Mouse (Mus musculus): ENCODE data around the gene Rusc2. TPM values are rescaled to one million over a fixed set of nuclear protein-coding genes. Genes with fewer than 3 reads are reported as not detected.
A peak's percentile ranks its signal among the peaks of the same experiment; 100 is the strongest.

The Rusc2 gene
- polyA plus RNA-seq, 1 experiment from 2014 or later = 15.7 TPM

DNA sequence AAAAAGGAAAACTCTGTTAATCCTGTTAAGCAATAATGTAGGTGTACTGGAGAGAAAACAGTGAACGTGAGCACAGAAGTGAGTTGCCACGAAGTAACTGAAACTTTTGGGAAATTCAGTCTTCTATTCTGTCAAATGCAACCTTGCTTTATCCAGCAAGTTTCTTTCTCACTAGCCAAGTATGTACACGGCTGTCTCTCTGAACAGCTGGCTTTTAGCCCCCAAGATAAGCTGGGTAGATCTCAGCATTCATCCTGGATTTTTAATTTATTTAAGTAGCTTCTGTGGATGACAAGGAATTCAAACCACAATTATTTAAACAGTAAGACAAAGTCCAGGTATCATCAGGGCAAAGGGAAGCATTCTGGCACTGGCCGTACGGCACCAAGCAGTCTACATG is 14.5 kb upstream of the Rusc2 start:
- Histone ChIP-seq H3K4me2 (replicated peaks) (no peak overlapping the region), H3K9ac (no peak overlapping the region), H3K9me3 (no peaks in the 10 kb centered on the region), H3K4me3 (no peak overlapping the region), H3K4me1 (no peaks in the 10 kb centered on the region), H3K36me3 (no peaks in the 10 kb centered on the region), H3K27ac (no peak overlapping the region), H3K27me3 (no peaks in the 10 kb centered on the region)
- 80% methylated on average over 5 of the region's 5 CpGs for WGBS
- no peak for ATAC-seq (ENCODE audit: insufficient number of reproducible peaks, insufficient read depth, low FRiP score, low TSS enrichment)

DNA sequence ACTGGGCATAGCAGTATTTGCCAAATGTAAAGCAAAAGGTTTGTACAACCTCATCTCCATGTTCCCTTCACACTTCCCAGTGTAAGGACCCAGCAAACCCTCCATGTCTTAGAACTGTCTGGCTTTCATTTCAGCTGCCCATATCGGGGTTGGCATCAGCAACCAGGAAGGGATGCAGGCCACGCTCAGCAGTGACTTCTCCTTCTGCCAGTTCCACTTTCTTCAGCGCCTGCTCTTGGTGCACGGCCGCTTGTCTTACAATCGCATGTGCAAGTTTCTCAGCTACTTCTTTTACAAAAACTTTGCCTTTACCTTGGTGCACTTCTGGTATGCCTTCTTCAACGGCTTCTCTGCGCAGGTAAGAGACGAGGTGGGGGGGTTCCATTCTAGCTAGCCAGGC is 14.0 kb upstream of the Rusc2 start:
- ATAC-seq (ENCODE audit: insufficient number of reproducible peaks, insufficient read depth, low FRiP score, low TSS enrichment) = no peak
- Histone ChIP-seq H3K4me3 (no peak overlapping the region), H3K36me3 (no peaks in the 10 kb centered on the region), H3K27ac (no peak overlapping the region), H3K4me1 (no peaks in the 10 kb centered on the region), H3K27me3 (no peaks in the 10 kb centered on the region), H3K4me2 (replicated peaks) (no peak overlapping the region), H3K9me3 (no peaks in the 10 kb centered on the region), H3K9ac (no peak overlapping the region)
- WGBS = 91% methylated on average over 9 of the region's 9 CpGs

DNA sequence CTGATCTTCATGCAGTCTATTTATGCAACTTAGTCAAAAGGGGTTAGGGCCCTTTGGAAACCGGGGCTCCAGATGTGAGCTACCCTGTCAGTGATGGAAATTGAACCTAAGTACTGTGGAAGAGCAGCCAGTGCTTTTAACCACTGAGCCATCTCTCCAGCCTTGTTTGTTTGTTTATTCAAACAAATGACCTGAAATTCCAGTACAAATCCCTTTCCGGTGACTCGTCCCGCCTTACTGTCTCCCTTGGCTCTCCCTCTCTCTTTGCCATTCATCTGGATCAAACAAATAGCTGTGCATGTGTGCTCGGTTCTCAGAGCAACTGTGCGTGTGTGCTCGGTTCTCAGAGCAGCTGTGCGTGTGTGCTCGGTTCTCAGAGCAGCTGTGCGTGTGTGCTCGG is 10.4 kb upstream of the Rusc2 start:
- Histone ChIP-seq H3K9me3 (no peaks in the 10 kb centered on the region), H3K27me3 (no peaks in the 10 kb centered on the region), H3K27ac (no peak overlapping the region), H3K4me3 (no peak overlapping the region), H3K36me3 (no peaks in the 10 kb centered on the region), H3K9ac (no peak overlapping the region), H3K4me1 (no peaks in the 10 kb centered on the region), H3K4me2 (replicated peaks) (no peak overlapping the region)
- ATAC-seq (ENCODE audit: insufficient number of reproducible peaks, insufficient read depth, low FRiP score, low TSS enrichment) = no peak
- 66% methylated on average over 11 of the region's 11 CpGs for WGBS

DNA sequence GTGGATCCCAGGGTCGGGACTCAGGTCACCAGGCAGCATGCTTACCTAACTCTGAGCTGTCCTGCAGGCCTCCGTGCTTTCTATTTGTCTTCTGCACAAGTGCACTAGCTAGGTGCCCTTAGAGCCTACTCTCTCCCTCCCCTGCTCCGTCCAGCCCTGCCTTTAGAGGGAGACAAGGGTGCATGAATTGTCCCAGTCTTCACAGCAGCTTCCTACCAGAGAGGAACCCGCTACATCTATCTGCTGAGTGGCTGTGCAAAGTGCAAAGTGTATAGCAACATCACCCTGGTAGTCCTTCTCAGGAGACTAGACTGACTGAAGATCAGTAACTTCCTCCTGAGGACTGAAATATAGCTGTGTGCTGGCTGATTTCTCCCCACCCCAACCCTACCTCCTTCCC is 9.6 kb upstream of the Rusc2 start:
- WGBS = 76% methylated on average over 4 of the region's 4 CpGs
- Histone ChIP-seq H3K4me1 (no peaks in the 10 kb centered on the region), H3K4me3 (no peak overlapping the region), H3K9ac (no peak overlapping the region), H3K27ac (no peak overlapping the region), H3K4me2 (replicated peaks) (no peak overlapping the region), H3K9me3 (no peaks in the 10 kb centered on the region), H3K36me3 (no peaks in the 10 kb centered on the region), H3K27me3 (no peaks in the 10 kb centered on the region)
- ATAC-seq (ENCODE audit: insufficient number of reproducible peaks, insufficient read depth, low FRiP score, low TSS enrichment) = no peak

DNA sequence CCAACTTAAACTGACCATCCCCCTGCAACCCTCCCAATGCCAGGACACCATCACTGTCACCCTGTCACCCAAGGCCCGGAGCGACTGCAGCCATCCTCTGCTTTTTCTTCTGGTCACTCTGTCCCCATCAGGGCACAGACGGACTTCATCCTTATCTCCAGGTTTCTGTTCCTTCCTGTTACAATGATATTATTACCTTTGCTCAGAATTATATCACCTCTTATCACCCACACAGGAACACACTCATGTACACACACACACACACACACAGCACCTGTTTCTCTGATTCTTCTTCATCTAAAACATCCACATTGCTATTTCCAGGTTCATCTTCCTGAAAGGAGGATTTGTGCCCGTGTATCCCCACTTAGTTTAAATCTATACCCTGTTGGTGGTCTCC is 7.5 kb upstream of the Rusc2 start:
- no peak for ATAC-seq (ENCODE audit: insufficient number of reproducible peaks, insufficient read depth, low FRiP score, low TSS enrichment)
- WGBS = 86% methylated on average over 4 of the region's 4 CpGs
- no peak overlapping the region for H3K4me3 ChIP-seq
- no peak overlapping the region for H3K9ac ChIP-seq
- no peak overlapping the region for H3K27ac ChIP-seq
- H3K4me2 ChIP-seq (replicated peaks) = no peak overlapping the region
- H3K9me3 ChIP-seq = no peaks in the 10 kb centered on the region
- no peaks in the 10 kb centered on the region for H3K36me3 ChIP-seq
- no peaks in the 10 kb centered on the region for H3K27me3 ChIP-seq
- no peaks in the 10 kb centered on the region for H3K4me1 ChIP-seq

DNA sequence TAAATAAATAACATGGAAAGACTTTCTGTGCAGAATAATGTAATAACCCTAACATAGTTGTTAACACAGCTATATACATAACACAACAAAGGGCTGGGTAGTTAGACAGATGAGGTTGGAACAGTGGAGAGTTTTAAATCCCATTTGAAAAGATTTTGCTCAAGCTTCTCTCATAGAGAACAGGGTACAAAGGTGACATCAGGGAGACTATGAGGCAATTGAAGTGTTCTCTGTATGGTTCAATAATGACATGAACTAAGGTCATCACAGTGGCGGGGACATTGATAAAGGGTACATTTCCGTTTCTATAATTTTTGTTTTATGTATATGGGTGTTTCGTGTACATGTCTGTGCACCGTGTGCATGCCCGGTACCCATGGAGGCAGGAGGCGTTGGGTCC is 2.2 kb upstream of the Rusc2 start:
- WGBS = 90% methylated on average over 6 of the region's 6 CpGs
- Histone ChIP-seq H3K27ac (no peak overlapping the region), H3K4me3 (no peak overlapping the region), H3K27me3 (peaks cover 7% of the 10 kb centered on the region; the same call in 1 of the 2 replicates), H3K9me3 (no peaks in the 10 kb centered on the region), H3K4me1 (peaks cover 11% of the 10 kb centered on the region; the same call in 1 of the 2 replicates), H3K4me2 (replicated peaks) (no peak overlapping the region), H3K36me3 (no peaks in the 10 kb centered on the region), H3K9ac (no peak overlapping the region)
- ATAC-seq (ENCODE audit: insufficient number of reproducible peaks, insufficient read depth, low FRiP score, low TSS enrichment) = no peak

DNA sequence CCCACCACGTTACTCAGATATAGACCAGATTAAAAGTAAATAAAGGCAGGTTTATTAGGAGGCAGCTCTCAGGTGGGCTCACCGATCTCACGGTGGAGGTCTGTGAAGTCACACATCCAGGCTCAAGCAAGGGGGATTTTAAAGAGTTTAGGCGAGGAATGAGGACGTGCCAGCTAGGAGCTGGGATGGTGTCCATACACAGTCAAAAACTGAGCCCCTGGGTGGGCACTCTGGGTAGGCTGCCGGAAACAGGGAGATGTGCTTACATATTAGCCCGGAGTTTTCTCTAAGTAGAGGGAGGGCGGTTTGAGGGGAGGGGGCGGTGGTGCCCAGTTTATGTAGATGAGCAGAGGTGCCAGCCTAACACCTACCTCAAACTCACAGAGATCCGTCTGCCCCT is 828 bp upstream of the Rusc2 start:
- no peak for ATAC-seq (ENCODE audit: insufficient number of reproducible peaks, insufficient read depth, low FRiP score, low TSS enrichment)
- Histone ChIP-seq H3K27me3 (peaks cover 7% of the 10 kb centered on the region; the same call in 1 of the 2 replicates), H3K4me3 (peak overlapping the region; percentile 72), H3K27ac (no peak overlapping the region), H3K9ac (0 out of 2 replicates have a peak overlapping the region, but pooled peaks have one; percentile 85), H3K36me3 (no peaks in the 10 kb centered on the region), H3K9me3 (no peaks in the 10 kb centered on the region), H3K4me1 (peaks cover 11% of the 10 kb centered on the region; the same call in 1 of the 2 replicates), H3K4me2 (replicated peaks) (peak overlapping the region; percentile 90)
- 65% methylated on average over 10 of the region's 10 CpGs for WGBS

DNA sequence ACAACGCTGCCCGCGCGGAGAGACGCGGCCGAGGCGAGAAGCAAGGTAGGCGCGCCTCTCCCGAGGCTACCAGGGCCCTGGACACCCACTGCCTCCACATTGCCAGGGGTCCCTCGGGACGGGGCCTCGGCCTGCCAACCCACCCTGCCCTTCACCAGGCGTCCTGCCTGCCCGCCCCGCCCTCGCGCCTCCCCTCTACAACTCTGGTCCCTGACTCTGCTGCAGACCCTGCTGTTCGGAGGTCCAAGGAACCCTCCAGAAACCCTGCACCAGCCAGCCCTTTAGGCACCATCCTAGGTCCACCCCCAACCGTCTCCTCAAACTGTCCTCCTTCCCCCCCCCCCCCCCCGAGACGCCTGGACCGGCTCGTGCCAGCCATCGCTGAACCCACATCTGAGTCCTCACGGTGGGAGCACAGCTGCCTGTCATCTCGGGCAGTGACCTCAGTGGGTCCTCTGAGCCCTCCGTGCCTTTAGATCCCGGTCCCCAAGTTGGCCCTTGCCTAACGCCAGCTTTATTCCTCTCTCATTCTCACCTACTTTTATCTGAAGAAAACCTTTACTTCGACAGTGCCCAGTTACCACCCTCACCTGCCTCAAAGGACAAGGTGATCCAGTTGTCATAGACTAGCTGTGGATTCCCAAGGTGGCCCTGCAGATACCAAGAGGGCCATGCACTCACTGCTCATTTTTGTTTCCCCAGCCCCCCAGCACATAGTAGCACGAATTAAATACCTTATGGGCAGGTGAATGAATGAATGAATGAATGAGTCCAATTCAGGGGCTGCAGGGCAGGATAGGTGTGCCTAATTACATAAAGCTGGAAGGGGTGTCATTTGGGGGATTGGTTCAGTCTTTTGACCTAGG is 609 bp downstream of the Rusc2 start:
- H3K4me2 ChIP-seq (replicated peaks) = peak overlapping the region; percentile 90
- H3K9me3 ChIP-seq = no peaks in the 10 kb centered on the region
- H3K4me1 ChIP-seq = peaks cover 11% of the 10 kb centered on the region; the same call in 1 of the 2 replicates
- peaks cover 7% of the 10 kb centered on the region; the same call in 1 of the 2 replicates for H3K27me3 ChIP-seq
- 10% methylated on average over 23 of the region's 33 CpGs for WGBS
- H3K4me3 ChIP-seq = peak overlapping the region; percentile 72
- peak overlapping the region; percentile 85 for H3K9ac ChIP-seq
- 0 out of 2 replicates have a peak overlapping the region, but pooled peaks have one; percentile 36 for H3K27ac ChIP-seq
- no peaks in the 10 kb centered on the region for H3K36me3 ChIP-seq
- ATAC-seq (ENCODE audit: insufficient number of reproducible peaks, insufficient read depth, low FRiP score, low TSS enrichment) = peak; percentile 50

DNA sequence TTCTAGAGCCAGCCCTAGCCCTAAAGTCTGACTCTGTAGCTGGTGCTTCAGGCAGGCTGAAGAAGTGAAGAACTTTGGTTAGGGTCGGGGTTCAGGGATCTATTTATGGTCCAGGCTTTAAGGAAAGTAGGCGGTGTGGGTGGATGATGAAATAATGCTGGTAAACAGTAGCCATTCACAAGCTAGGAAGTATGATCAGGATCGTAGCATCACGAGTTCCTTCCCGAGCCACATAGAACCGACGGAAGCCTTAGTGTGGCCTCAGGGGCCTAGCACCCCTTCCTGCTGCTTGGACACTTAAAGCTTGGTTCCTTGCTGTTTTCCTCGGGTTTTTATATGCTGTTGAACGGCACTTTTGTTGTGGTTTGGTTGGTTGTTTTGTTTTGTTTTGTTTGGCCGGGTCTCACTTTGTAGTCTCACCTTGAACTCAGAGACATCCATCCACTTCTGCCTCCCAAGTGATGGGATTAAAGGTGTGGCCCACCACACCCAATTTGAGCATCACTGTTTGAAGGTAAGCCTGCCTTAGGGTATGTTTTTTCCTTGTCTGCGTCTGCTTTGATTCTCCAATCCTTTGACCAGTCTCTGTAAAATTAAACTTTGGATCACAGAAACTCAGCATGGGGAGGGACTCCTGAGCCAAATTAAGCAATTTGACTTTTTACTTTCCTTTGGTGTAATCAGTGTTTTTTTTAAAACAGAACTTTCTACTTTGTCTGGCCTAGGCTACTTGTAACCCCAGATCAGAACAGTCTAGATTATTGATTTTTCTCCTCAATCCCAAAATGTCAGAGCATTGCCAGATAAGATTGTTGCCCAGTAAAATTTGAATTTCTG is 1.7 kb downstream of the Rusc2 start:
- H3K9me3 ChIP-seq = no peaks in the 10 kb centered on the region
- peaks cover 7% of the 10 kb centered on the region; the same call in 1 of the 2 replicates for H3K27me3 ChIP-seq
- 0 out of 2 replicates have a peak overlapping the region, but pooled peaks have one; percentile 13 for H3K4me2 ChIP-seq (replicated peaks)
- H3K27ac ChIP-seq = no peak overlapping the region
- H3K9ac ChIP-seq = no peak overlapping the region
- H3K36me3 ChIP-seq = no peaks in the 10 kb centered on the region
- H3K4me3 ChIP-seq = no peak overlapping the region
- H3K4me1 ChIP-seq = peaks cover 11% of the 10 kb centered on the region; the same call in 1 of the 2 replicates
- ATAC-seq (ENCODE audit: insufficient number of reproducible peaks, insufficient read depth, low FRiP score, low TSS enrichment) = no peak
- WGBS = 69% methylated on average over 11 of the region's 11 CpGs

DNA sequence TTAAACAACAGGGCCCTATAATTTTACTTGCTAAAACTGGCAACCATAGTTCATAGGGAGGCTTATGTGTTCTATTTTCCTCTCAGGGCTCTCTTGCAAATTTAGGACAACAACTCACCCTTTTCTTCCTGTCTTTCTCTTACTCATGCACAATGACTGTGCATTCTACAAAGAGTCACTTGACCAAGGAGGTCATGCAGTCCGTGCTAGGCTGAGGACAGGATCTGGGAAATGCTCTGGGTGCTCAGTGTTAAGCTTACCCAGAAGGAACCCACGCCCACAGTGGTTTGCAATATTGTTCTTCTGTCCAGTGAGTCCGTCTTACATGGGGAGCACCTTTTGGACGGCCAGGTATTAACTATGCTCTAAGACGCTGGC is 2.3 kb downstream of the Rusc2 start:
- 88% methylated on average over 5 of the region's 5 CpGs for WGBS
- ATAC-seq (ENCODE audit: insufficient number of reproducible peaks, insufficient read depth, low FRiP score, low TSS enrichment) = no peak
- peaks cover 11% of the 10 kb centered on the region; the same call in 1 of the 2 replicates for H3K4me1 ChIP-seq
- no peak overlapping the region for H3K4me2 ChIP-seq (replicated peaks)
- H3K9ac ChIP-seq = no peak overlapping the region
- H3K27me3 ChIP-seq = peaks cover 7% of the 10 kb centered on the region; the same call in 1 of the 2 replicates
- H3K36me3 ChIP-seq = no peaks in the 10 kb centered on the region
- no peak overlapping the region for H3K4me3 ChIP-seq
- H3K27ac ChIP-seq = no peak overlapping the region
- H3K9me3 ChIP-seq = no peaks in the 10 kb centered on the region

DNA sequence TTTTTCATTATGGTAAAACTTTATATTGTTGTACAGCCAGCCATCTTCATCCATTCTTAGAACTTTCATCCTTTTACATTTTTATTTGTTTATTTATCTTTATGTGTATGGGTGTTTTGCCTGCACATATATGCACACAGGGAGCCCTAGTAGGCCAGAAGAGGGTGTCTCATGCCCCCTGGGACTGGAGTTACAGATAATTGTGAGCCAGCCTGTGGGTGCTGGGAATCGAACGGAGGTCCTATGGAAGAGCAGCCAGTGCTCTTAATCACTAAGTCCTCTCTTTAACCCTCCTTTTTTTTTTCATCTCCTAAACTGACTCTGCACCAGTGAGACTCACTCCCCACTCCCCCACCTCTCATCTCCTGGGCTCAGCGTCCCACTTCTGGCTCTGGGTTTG is 2.8 kb downstream of the Rusc2 start:
- Histone ChIP-seq H3K27me3 (peaks cover 7% of the 10 kb centered on the region; the same call in 1 of the 2 replicates), H3K27ac (no peak overlapping the region), H3K4me1 (peaks cover 11% of the 10 kb centered on the region; the same call in 1 of the 2 replicates), H3K4me3 (no peak overlapping the region), H3K4me2 (replicated peaks) (no peak overlapping the region), H3K36me3 (no peaks in the 10 kb centered on the region), H3K9ac (no peak overlapping the region), H3K9me3 (no peaks in the 10 kb centered on the region)
- ATAC-seq (ENCODE audit: insufficient number of reproducible peaks, insufficient read depth, low FRiP score, low TSS enrichment) = no peak
- WGBS = 95% methylated on average over 3 of the region's 3 CpGs
